Mouse (Mus musculus): Measurements from ENCODE around the gene Gm17657. TPM values are rescaled to one million over a fixed set of nuclear protein-coding genes. Genes with fewer than 3 reads are reported as not detected.

Gm17657 gene
- polyA plus RNA-seq, 1 experiment from 2014 or later = not detected

DNA sequence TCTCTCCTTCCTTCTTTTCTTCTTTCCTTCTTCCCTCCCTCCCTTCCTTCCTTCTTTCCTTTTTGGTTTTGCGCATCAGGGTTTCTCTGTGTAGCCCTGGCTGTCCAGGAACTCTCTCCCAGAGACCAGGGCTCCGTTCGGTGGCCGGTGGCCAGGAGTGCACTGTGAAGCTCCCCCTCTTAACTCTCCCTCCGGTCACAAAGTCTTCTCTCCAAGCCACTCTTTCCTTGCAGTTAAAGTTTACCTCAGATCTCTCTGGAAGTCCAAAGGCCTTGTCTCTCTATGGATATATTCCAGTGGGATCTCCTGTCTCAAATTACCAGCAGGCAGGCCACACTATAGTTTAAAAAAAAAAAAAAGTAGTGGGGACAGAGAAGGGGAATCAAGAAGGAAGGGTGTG, 4.2 kb downstream of the Gm17657 start:
- no peak for TF ChIP-seq CTCF (IDR thresholded peaks at IDR 0.05)
- CTCF ChIA-PET = no interaction called here
- ATAC-seq = no peak
- in situ Hi-C loops (cut with MboI; ENCODE audit: low pct_unique_long_range_greater_than_20kb) = no loop called here
- POLR2A ChIA-PET = no interaction called here
- DNase-seq (ENCODE audit: low read depth, low spot score) = no peak
- no peaks in the 10 kb centered on the region for H3K27me3 ChIP-seq

DNA sequence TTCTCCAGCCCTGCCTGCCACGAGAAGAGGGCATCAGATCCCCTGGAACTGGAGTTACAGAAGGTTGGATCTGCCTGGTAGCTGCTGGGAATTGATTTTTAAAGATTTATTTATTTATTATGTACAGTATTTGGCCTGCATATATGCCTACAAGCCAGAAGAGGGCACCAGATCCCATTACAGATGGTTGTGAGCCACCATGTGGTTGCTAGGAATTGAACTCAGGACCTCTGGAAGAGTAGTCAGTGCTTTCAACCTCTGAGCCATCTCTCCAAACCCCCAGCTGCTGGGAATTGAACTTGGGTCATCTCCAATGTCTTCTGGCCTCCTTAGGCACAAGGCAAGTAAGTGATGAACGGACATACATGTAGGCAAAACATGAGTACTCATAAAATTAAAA, 5.4 kb downstream of the Gm17657 start:
- H3K27me3 ChIP-seq = no peaks in the 10 kb centered on the region
- in situ Hi-C loops (cut with MboI; ENCODE audit: low pct_unique_long_range_greater_than_20kb) = no loop called here
- ChIA-PET CTCF (no interaction called here), POLR2A (no interaction called here)
- ATAC-seq = no peak
- DNase-seq (ENCODE audit: low read depth, low spot score) = no peak
- TF ChIP-seq CTCF (IDR thresholded peaks at IDR 0.05) = peak; percentile 56

DNA sequence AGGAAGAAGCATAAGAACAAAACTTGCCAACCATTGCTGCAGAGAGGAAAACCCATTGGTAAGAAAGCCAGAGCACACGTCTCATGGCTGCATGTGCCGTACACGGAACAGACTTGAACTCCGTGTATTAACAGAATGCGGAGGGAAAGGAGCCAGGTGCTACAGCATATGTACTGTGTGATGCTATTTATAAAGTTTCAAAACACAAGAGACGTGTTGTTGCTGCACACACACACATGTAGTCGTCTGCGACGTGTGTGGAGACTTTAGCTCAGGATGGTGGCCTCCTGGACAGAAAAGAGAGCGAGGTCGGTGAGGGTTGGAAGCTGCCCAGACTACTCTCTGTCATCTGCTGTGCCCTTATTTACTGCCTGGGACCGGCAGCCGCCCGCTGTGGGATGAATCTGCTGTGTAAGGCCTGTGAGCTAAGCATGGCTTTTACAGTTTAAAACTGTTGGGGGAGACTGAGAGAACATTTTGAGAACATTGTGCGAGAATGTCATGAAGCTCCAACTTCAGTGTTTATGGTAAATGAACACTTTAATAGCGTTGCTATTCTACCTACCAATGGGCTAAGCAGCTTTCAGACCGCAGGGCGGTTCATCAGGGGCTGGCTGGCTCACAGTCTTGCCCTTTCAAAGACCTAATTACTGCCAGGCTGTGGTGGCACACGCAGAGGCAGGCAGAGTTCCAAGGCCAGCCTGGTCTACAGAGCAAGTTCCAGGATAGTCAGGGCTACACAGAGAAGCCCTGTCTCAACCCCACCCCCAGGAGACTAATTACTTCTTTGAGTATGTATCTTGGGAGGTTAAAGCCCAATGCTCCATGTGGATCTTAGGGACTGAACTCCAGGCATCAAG, 6.4 kb downstream of the Gm17657 start:
- no peak for ATAC-seq
- POLR2A ChIA-PET = interaction anchor here (0.5 kb wide), 1 partner anchor 9 kb away, joined by 3 read pairs; the partner anchor contains the start of gene Tmem217

DNA sequence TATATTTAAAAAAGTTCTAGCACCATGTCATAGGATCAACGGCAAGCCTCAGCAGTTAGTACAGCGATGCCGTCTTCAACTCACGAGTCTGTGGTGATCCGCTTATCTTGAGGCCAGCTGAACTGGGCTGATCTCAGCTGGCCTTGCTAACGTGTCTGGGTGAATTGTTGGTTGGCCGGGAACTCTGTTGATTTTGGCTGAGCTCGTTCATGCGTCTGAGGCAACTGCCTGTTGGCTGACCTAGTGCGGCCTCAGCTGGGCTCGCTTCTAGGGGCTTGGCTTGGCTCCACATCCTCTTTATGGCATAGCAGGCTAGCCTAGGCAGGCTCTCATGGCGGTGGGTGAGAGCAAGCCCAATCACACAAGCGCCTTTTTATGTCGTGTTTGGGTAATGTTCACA, 8.0 kb downstream of the Gm17657 start:
- TF ChIP-seq CTCF (IDR thresholded peaks at IDR 0.05) = no peak

More for the DNA sequence above, 6.4 kb downstream of the Gm17657 start:
- no peaks in the 10 kb centered on the region for H3K27me3 ChIP-seq
- no peak for TF ChIP-seq CTCF (IDR thresholded peaks at IDR 0.05)
- no peak for DNase-seq (ENCODE audit: low read depth, low spot score)
- CTCF ChIA-PET = no interaction called here
- in situ Hi-C loops (cut with MboI; ENCODE audit: low pct_unique_long_range_greater_than_20kb) = no loop called here

DNA sequence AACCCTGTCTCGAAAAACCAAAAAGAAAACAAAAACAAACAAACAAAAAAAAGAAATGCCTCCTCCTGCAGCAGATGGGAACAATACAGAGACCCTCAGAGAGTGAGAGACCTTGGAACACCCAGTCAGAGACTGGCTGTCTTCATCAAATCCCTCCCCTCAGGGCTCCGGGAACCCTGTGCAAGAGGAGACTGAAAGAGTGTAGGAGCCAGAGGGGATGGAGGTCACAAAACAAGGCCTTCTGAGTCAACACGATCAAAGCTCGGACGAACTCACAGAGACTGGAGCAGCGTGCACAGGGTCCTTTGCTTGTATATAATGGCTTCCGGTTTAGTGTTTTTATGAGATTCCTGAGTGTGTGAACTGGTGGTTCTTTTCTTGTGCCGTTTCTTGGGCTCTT, 9.0 kb downstream of the Gm17657 start:
- CTCF ChIA-PET = no interaction called here
- POLR2A ChIA-PET = no interaction called here
- DNase-seq (ENCODE audit: low read depth, low spot score) = no peak
- in situ Hi-C loops (cut with MboI; ENCODE audit: low pct_unique_long_range_greater_than_20kb) = no loop called here
- TF ChIP-seq CTCF (IDR thresholded peaks at IDR 0.05) = no peak
- ATAC-seq = no peak
- no peaks in the 10 kb centered on the region for H3K27me3 ChIP-seq

More for the DNA sequence above, 8.0 kb downstream of the Gm17657 start:
- ChIA-PET POLR2A (no interaction called here), CTCF (no interaction called here)
- no peaks in the 10 kb centered on the region for H3K27me3 ChIP-seq
- DNase-seq (ENCODE audit: low read depth, low spot score) (no peak), ATAC-seq (no peak)
- in situ Hi-C loops (cut with MboI; ENCODE audit: low pct_unique_long_range_greater_than_20kb) = no loop called here

DNA sequence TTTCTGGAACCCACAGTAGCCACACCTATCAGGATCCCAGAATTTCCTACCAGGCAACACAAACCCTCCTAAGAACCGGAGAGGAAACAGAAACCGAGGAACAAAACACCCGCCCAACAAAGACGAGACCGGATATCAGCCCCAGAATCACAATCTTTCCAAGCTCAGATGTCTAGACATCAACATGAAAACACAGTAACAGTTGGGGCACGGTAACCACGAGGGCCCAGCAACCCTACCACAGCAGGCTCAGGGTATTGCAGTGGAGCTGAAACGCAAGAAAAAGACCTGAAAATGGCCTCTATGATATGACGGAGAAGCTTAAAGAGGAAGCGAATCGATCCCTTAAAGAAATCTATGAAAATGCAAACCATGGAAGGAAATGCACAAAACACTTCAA, 15.6 kb downstream of the Gm17657 start:
- DNase-seq (ENCODE audit: low read depth, low spot score) (no peak), ATAC-seq (no peak)
- ChIA-PET CTCF (no interaction called here), POLR2A (no interaction called here)
- TF ChIP-seq CTCF (IDR thresholded peaks at IDR 0.05) = no peak
- in situ Hi-C loops (cut with MboI; ENCODE audit: low pct_unique_long_range_greater_than_20kb) = no loop called here
- no peaks in the 10 kb centered on the region for H3K27me3 ChIP-seq

DNA sequence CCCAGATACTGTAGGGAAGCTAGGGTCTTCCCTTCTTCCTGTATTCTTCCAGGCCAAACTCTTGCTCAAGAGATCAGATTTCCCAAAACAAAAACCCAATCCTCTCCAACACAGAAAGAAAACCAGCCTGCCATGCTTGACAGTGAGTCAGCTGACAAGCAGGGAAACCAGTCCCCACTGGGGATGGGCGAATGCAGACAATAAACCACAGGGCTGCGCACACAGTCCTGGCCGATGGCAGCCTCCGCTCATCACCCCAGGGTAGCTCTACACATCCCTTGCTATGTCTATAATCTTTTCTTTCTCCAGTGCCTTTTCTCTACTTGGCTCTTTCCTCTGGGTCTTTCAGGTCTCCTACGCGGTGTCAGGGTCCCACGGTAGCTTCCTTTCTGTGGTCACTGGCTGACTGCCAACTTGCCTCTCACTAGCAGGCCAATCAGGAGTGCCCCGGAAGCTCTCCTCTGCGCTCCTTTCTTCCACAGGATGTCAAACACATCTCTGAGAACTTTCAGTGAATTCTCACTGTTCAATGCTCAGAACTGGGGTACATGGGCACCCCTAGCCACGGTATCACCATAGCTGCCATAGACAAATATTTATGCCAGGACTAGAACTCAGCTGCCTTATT, 17.6 kb downstream of the Gm17657 start:
- in situ Hi-C loops (cut with MboI; ENCODE audit: low pct_unique_long_range_greater_than_20kb) = no loop called here
- no peaks in the 10 kb centered on the region for H3K27me3 ChIP-seq
- ATAC-seq (no peak), DNase-seq (ENCODE audit: low read depth, low spot score) (no peak)
- no peak for TF ChIP-seq CTCF (IDR thresholded peaks at IDR 0.05)
- ChIA-PET CTCF (no interaction called here), POLR2A (no interaction called here)

DNA sequence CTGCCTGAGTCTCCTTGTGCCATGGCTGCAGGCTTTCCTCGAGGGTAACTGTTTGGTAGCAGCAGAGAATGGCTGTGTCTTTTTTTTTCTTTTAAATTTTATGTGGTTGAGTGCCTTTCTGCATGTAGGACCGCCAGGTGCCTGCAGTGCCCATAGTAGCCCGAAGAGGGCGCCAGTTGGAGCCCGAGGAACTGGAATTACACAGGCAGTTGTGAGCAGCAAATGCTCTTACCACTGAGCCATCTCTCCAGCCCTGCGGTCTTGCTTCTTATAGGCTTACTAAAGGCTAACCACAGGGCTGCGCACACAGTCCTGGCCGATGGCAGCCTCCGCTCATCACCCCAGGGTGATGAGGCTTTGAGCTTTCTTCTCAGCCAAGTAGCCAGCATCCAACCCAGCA, 18.2 kb downstream of the Gm17657 start:
- no peaks in the 10 kb centered on the region for H3K27me3 ChIP-seq
- no peak for DNase-seq (ENCODE audit: low read depth, low spot score)
- no peak for ATAC-seq
- in situ Hi-C loops (cut with MboI; ENCODE audit: low pct_unique_long_range_greater_than_20kb) = no loop called here
- ChIA-PET POLR2A (no interaction called here), CTCF (no interaction called here)
- peak; percentile 24 for TF ChIP-seq CTCF (IDR thresholded peaks at IDR 0.05)

DNA sequence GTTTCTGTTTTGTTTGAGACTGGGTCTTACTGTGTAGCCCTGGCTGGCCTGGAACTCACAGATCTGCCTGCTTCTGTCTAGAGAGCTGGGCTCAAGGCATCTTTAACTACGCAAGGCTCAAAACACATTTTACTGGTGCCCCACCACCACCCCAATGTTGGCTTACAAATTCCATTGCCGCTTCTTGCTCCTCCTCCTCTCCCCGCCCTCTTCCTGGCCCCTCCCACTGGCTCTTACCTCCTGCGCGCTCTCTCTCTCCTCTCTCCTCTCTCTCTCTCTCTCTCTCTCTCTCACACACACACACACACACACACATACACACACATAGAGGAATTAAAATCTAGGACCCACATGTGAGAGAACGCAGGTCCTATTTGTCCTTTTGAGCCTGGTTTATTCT, 18.9 kb downstream of the Gm17657 start:
- no peak for TF ChIP-seq CTCF (IDR thresholded peaks at IDR 0.05)
- H3K27me3 ChIP-seq = no peaks in the 10 kb centered on the region
- in situ Hi-C loops (cut with MboI; ENCODE audit: low pct_unique_long_range_greater_than_20kb) = no loop called here
- CTCF ChIA-PET = interaction anchor here (1.1 kb wide), 1 partner anchor 13 kb away, joined by 3 read pairs; no protein-coding TSS in a partner anchor
- POLR2A ChIA-PET = no interaction called here
- ATAC-seq = no peak
- DNase-seq (ENCODE audit: low read depth, low spot score) = no peak

DNA sequence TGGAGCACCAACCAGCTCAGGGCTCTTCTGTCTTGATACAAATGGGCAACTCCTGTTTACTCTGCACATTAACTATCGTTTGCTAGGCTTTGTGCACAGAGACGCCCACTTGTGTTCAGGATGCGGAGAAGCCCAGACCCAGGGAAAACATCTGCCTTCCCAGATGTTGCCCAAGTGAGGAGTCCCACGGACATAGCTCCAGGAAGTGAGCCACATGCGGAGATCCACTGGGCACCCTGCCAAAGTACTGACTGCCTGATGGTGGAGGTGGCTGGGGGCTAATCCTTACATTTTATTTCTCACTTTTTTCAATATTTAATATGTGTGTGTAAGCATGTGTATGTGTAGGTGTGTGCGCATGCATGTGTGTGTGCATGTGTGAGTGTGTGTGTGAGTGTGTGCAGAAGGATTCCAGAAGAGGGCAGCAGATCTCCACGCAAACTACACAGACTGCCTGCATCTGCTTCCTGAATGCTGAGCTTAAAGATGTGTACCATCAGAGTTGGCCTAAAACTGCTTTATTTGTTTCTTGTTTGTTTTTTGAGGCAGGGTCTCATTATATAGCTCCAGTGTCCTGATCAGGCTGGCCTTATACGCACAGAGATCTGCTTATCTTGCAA, 20.8 kb downstream of the Gm17657 start:
- POLR2A ChIA-PET = no interaction called here
- no peak for ATAC-seq
- CTCF ChIA-PET = interaction anchor here (0.7 to 1.1 kb wide), 2 partner anchors 9 to 23 kb away, joined by 3 to 6 read pairs; partner anchors contain the start of gene Tmem217

DNA sequence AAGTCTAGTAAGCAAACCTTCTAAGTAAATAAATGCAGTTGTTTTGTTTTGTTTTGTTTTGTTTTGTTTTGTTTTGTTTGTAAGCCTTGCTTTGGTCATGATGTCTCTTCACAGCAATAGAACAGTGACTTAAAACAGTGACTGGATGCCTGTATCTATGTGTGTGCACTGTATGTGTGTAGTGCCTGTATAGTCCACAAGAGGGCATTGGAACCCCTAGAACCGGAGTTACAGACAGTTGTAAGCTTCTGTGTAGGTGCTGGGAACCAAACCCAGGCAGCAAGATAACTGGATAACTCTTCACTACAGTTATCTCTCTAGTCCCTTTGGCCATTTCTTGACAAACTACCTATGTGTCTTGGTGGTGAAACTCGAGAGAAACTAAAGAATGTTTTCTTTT, 23.8 kb downstream of the Gm17657 start:
- in situ Hi-C loops (cut with MboI; ENCODE audit: low pct_unique_long_range_greater_than_20kb) = no loop called here
- no peak for ATAC-seq

More for the DNA sequence above, 20.8 kb downstream of the Gm17657 start:
- in situ Hi-C loops (cut with MboI; ENCODE audit: low pct_unique_long_range_greater_than_20kb) = no loop called here
- H3K27me3 ChIP-seq = no peaks in the 10 kb centered on the region
- DNase-seq (ENCODE audit: low read depth, low spot score) = no peak
- TF ChIP-seq CTCF (IDR thresholded peaks at IDR 0.05) = peak; percentile 57

More for the DNA sequence above, 23.8 kb downstream of the Gm17657 start:
- no peaks in the 10 kb centered on the region for H3K27me3 ChIP-seq
- POLR2A ChIA-PET = no interaction called here
- CTCF ChIA-PET = interaction anchor here (1.2 kb wide), 1 partner anchor 141 kb away, joined by 4 read pairs; no protein-coding TSS in a partner anchor
- peak; percentile 27 for TF ChIP-seq CTCF (IDR thresholded peaks at IDR 0.05)
- DNase-seq (ENCODE audit: low read depth, low spot score) = no peak
